Mouse (Mus musculus) MEL (cell line): ENCODE results near the gene Ifna15. TPM values are rescaled to one million over a fixed set of nuclear protein-coding genes. Genes with fewer than 3 reads are reported as not detected.

Experiments used
- DNase-seq: peaks from one replicate; pipeline ENCODE4 v3.0.0; 2011; ENCODE audit warnings: low read depth, low spot score
- H3K27ac ChIP-seq: 2 replicates; pipeline ENCODE4 v1.5.1; 2012; ENCODE audit warnings: low read depth, mild to moderate bottlenecking, control low read depth, low read length, moderate library complexity; ENCODE audit not compliant: control insufficient read depth
- H3K27me3 ChIP-seq, 2 experiments: fragments of 150-350 bp in 1 of 2; sonication (generic) in 1 of 2; 2 replicates each; pipeline ENCODE4 v1.6.1; 2012; ENCODE audit warnings: low read length in 2 of 2, mild to moderate bottlenecking in 2 of 2, improper control_type of control experiment in 1 of 2, moderate library complexity in 1 of 2; ENCODE audit not compliant: insufficient read depth in 2 of 2, control insufficient read depth in 1 of 2
- H3K36me3 ChIP-seq, 2 experiments: 2 replicates each; pipeline ENCODE4 v1.6.1; 2012 to 2014; ENCODE audit warnings: low read length in 2 of 2, improper control_type of control experiment in 1 of 2, inconsistent platforms in 1 of 2, mild to moderate bottlenecking in 1 of 2; ENCODE audit not compliant: insufficient read depth in 2 of 2, control insufficient read depth in 1 of 2
- H3K4me1 ChIP-seq, 2 experiments: fragments of 150-350 bp in 1 of 2; sonication (generic) in 1 of 2; 2 replicates each; pipeline ENCODE4 v1.6.1; 2012; ENCODE audit warnings: low read length in 2 of 2, improper control_type of control experiment in 1 of 2, mild to moderate bottlenecking in 1 of 2; ENCODE audit not compliant: insufficient read depth in 2 of 2, control insufficient read depth in 1 of 2
- H3K4me3 ChIP-seq, 2 experiments: fragments of 150-350 bp in 1 of 2; sonication (generic) in 1 of 2; 2 replicates each; pipeline ENCODE4 v1.5.1; 2012; ENCODE audit warnings: low read depth in 2 of 2, low read length in 2 of 2, mild to moderate bottlenecking in 2 of 2, moderate library complexity in 2 of 2, control low read depth in 1 of 2, improper control_type of control experiment in 1 of 2; ENCODE audit not compliant: control insufficient read depth in 1 of 2, insufficient read depth in 1 of 2
- H3K79me2 ChIP-seq: 2 replicates; pipeline ENCODE4 v1.6.1; 2012; ENCODE audit warnings: mild to moderate bottlenecking, low read length, moderate library complexity; ENCODE audit not compliant: control insufficient read depth, poor library complexity, insufficient read depth
- H3K9ac ChIP-seq: 2 replicates; pipeline ENCODE4 v1.6.1; 2012; ENCODE audit warnings: low read depth, mild to moderate bottlenecking, control low read depth, low read length, moderate library complexity; ENCODE audit not compliant: control insufficient read depth, poor library complexity, severe bottlenecking
- H3K9me3 ChIP-seq: fragments of 150-350 bp; sonication (generic); replicated peaks from 2 replicates; pipeline ENCODE4 v1.6.1; 2012; ENCODE audit warnings: mild to moderate bottlenecking, low read length, improper control_type of control experiment, moderate library complexity; ENCODE audit not compliant: insufficient read depth
- BHLHE40 ChIP-seq: IDR thresholded peaks from 2 replicates; pipeline ENCODE4 v1.6.1; 2012; ENCODE audit warnings: low read depth, mild to moderate bottlenecking, inconsistent platforms, low read length, improper control_type of control experiment, borderline replicate concordance
- CHD1 ChIP-seq: IDR thresholded peaks from 2 replicates; pipeline ENCODE4 v1.6.1; 2012; ENCODE audit warnings: low read depth, mild to moderate bottlenecking, inconsistent platforms, low read length, improper control_type of control experiment
- CHD2 ChIP-seq: IDR thresholded peaks from 2 replicates; pipeline ENCODE4 v1.6.1; 2011; ENCODE audit warnings: low read length, improper control_type of control experiment
- CTCF ChIP-seq, 3 experiments: IDR thresholded peaks in 2 of 3; conservative IDR thresholded peaks in 1 of 3; 2 replicates each; pipeline ENCODE4 v1.5.1; 2011 to 2012; ENCODE audit warnings: low read length in 3 of 3, low read depth in 2 of 3, mild to moderate bottlenecking in 2 of 3, improper control_type of control experiment in 1 of 3, inconsistent platforms in 1 of 3, mixed read lengths in 1 of 3, moderate library complexity in 1 of 3; ENCODE audit not compliant: control insufficient read depth in 1 of 3, insufficient read depth in 1 of 3, poor library complexity in 1 of 3, severe bottlenecking in 1 of 3
- ELF1 ChIP-seq: IDR thresholded peaks from 2 replicates; pipeline ENCODE4 v1.6.1; 2014; ENCODE audit warnings: low read depth, mild to moderate bottlenecking, inconsistent platforms, low read length, improper control_type of control experiment, moderate library complexity
- EP300 ChIP-seq, 2 experiments: IDR thresholded peaks; 2 replicates each; pipeline ENCODE4 v1.6.1; 2011; ENCODE audit warnings: improper control_type of control experiment in 2 of 2, low read length in 2 of 2, low read depth in 1 of 2, mild to moderate bottlenecking in 1 of 2
- GABPA ChIP-seq: IDR thresholded peaks from 2 replicates; pipeline ENCODE4 v1.6.1; 2012; ENCODE audit warnings: low read depth, mild to moderate bottlenecking, inconsistent platforms, low read length, improper control_type of control experiment, moderate library complexity
- GATA1 ChIP-seq: IDR thresholded peaks from 2 replicates; pipeline ENCODE4 v1.6.1; 2011; ENCODE audit warnings: low read depth, low read length, improper control_type of control experiment
- JUND ChIP-seq: IDR thresholded peaks from 2 replicates; pipeline ENCODE4 v1.6.1; 2011; ENCODE audit warnings: low read depth, mild to moderate bottlenecking, improper control_type of control experiment, low read length
- KAT2A ChIP-seq: conservative IDR thresholded peaks from 2 replicates; pipeline ENCODE4 v1.6.1; 2012; ENCODE audit warnings: low read depth, low read length, improper control_type of control experiment, inconsistent platforms
- MAX ChIP-seq: IDR thresholded peaks from 2 replicates; pipeline ENCODE4 v1.6.1; 2011; ENCODE audit warnings: low read length, improper control_type of control experiment
- MAZ ChIP-seq: IDR thresholded peaks from 2 replicates; pipeline ENCODE4 v1.6.1; 2012; ENCODE audit warnings: low read depth, mild to moderate bottlenecking, inconsistent platforms, low read length, improper control_type of control experiment
- MEF2A ChIP-seq: IDR thresholded peaks from 2 replicates; pipeline ENCODE4 v1.6.1; 2014; ENCODE audit warnings: low read depth, mild to moderate bottlenecking, inconsistent platforms, low read length, improper control_type of control experiment; ENCODE audit not compliant: poor library complexity, insufficient replicate concordance, severe bottlenecking; ENCODE audit errors: extremely low read depth
- MXI1 ChIP-seq: IDR thresholded peaks from 2 replicates; pipeline ENCODE4 v1.6.1; 2011; ENCODE audit warnings: mild to moderate bottlenecking, low read depth, low read length, improper control_type of control experiment
- MYB ChIP-seq: IDR thresholded peaks from 2 replicates; pipeline ENCODE4 v1.6.1; 2011; ENCODE audit warnings: mild to moderate bottlenecking, low read depth, low read length, improper control_type of control experiment
- MYC ChIP-seq: IDR thresholded peaks from 2 replicates; pipeline ENCODE4 v1.6.1; 2011; ENCODE audit warnings: low read depth, mild to moderate bottlenecking, low read length, improper control_type of control experiment, moderate library complexity
- NELFE ChIP-seq: IDR thresholded peaks from 2 replicates; pipeline ENCODE4 v1.6.1; 2011; ENCODE audit warnings: low read depth, low read length, improper control_type of control experiment
- POLR2A ChIP-seq, 2 experiments: IDR thresholded peaks; 2 replicates each; pipeline ENCODE4 v1.6.1; 2011 to 2012; ENCODE audit warnings: low read length in 2 of 2, mild to moderate bottlenecking in 2 of 2, control low read depth in 1 of 2, improper control_type of control experiment in 1 of 2, low read depth in 1 of 2, moderate library complexity in 1 of 2; ENCODE audit not compliant: control insufficient read depth in 1 of 2, insufficient read depth in 1 of 2, poor library complexity in 1 of 2
- POLR2AphosphoS2 ChIP-seq: IDR thresholded peaks from 2 replicates; pipeline ENCODE4 v1.6.1; 2011; ENCODE audit warnings: low read length, improper control_type of control experiment
- POLR2AphosphoS5 ChIP-seq: IDR thresholded peaks from 2 replicates; pipeline ENCODE4 v1.6.1; 2012; ENCODE audit warnings: low read depth, borderline replicate concordance, mild to moderate bottlenecking, inconsistent platforms, low read length, moderate library complexity, mixed read lengths
- RAD21 ChIP-seq: IDR thresholded peaks from 2 replicates; pipeline ENCODE4 v1.6.1; 2011; ENCODE audit warnings: mild to moderate bottlenecking, low read depth, low read length, improper control_type of control experiment
- RCOR1 ChIP-seq: IDR thresholded peaks from 2 replicates; pipeline ENCODE4 v1.6.1; 2012; ENCODE audit warnings: low read depth, mild to moderate bottlenecking, inconsistent platforms, low read length, improper control_type of control experiment
- SIN3A ChIP-seq: IDR thresholded peaks from 2 replicates; pipeline ENCODE4 v1.6.1; 2012; ENCODE audit warnings: low read length, improper control_type of control experiment, inconsistent platforms
- TBP ChIP-seq: IDR thresholded peaks from 2 replicates; pipeline ENCODE4 v1.8.0; 2011; ENCODE audit warnings: low read depth, low read length, improper control_type of control experiment
- TCF12 ChIP-seq: IDR thresholded peaks from 2 replicates; pipeline ENCODE4 v1.6.1; 2014; ENCODE audit warnings: low read depth, mild to moderate bottlenecking, inconsistent platforms, low read length, improper control_type of control experiment, moderate library complexity
- UBTF ChIP-seq: IDR thresholded peaks from 2 replicates; pipeline ENCODE4 v1.6.1; 2012; ENCODE audit warnings: low read depth, mild to moderate bottlenecking, inconsistent platforms, low read length, improper control_type of control experiment, moderate library complexity, borderline replicate concordance; ENCODE audit not compliant: insufficient read depth
- USF1 ChIP-seq: IDR thresholded peaks from 2 replicates; pipeline ENCODE4 v1.6.1; 2014; ENCODE audit warnings: low read depth, mild to moderate bottlenecking, inconsistent platforms, low read length, improper control_type of control experiment, moderate library complexity
- USF2 ChIP-seq, 2 experiments: IDR thresholded peaks; 2 replicates each; pipeline ENCODE4 v1.6.1; 2011 to 2012; ENCODE audit warnings: improper control_type of control experiment in 2 of 2, low read length in 2 of 2, borderline replicate concordance in 1 of 2, inconsistent platforms in 1 of 2, low read depth in 1 of 2, mild to moderate bottlenecking in 1 of 2; ENCODE audit not compliant: insufficient read depth in 1 of 2
- ZMIZ1 ChIP-seq: IDR thresholded peaks from 2 replicates; pipeline ENCODE4 v1.6.1; 2012; ENCODE audit warnings: low read depth, mild to moderate bottlenecking, inconsistent platforms, low read length, improper control_type of control experiment, moderate library complexity
- ZNF384 ChIP-seq: IDR thresholded peaks from 2 replicates; pipeline ENCODE4 v1.6.1; 2012; ENCODE audit warnings: low read depth, mild to moderate bottlenecking, inconsistent platforms, low read length, improper control_type of control experiment
- polyA plus RNA-seq, 2 experiments: library from polyadenylated mRNA; stranded (reverse) in 1 of 2; unstranded in 1 of 2; fragments of >175 nt in 1 of 2; fragments of >200 nt in 1 of 2; gene quantifications; 2 replicates each; pipeline versions ENCODE4 v1.2.1 to v1.2.4; 2012; ENCODE audit warnings: low replicate concordance in 2 of 2, low read depth in 1 of 2; ENCODE audit not compliant: insufficient read length in 2 of 2, insufficient read depth in 1 of 2, missing spikeins in 1 of 2
- total RNA-seq: library from RNA; depleted of rRNA; stranded (reverse); fragments of 300-350 nt; gene quantifications from 2 replicates; pipeline ENCODE4 v1.2.3, GENCODE M21; 2012

The Ifna15 gene
- total and polyA plus RNA-seq, 3 experiments: not detected

- Histone ChIP-seq H3K27me3 (peaks cover 0 to 3% of the 10 kb centered on the region in 2 experiments; a peak in 3 of 4 replicates), H3K27ac (peak overlapping the region; percentile 82), H3K9me3 (no peaks in the 10 kb centered on the region), H3K4me3 (peak overlapping the region; percentile 51 to 58), H3K9ac (peak overlapping the region; percentile 53), H3K4me1 (peaks cover 0 to 17% of the 10 kb centered on the region in 2 experiments; a peak in 2 of 4 replicates), H3K36me3 (peaks cover 0 to 13% of the 10 kb centered on the region in 2 experiments; a peak in 2 of 4 replicates), H3K79me2 (no peaks in the 10 kb centered on the region)
- TF ChIP-seq ZNF384 (no peak), TBP (0 out of 2 replicates have a peak, but pooled peaks have one; percentile 21), EP300 (IDR thresholded peaks at IDR 0.05; ENCODE audit: low read depth in 1 of 2, low read length in 2 of 2) (peak in 1 of 2 experiments; percentile 2; a peak in 1 of 4 replicates)
- DNase-seq: peak; percentile 81
Measured at GRCm38 (mm10) chr4:88515711-88516211, 42.3 kb downstream of the Ifna15 start.

DNA sequence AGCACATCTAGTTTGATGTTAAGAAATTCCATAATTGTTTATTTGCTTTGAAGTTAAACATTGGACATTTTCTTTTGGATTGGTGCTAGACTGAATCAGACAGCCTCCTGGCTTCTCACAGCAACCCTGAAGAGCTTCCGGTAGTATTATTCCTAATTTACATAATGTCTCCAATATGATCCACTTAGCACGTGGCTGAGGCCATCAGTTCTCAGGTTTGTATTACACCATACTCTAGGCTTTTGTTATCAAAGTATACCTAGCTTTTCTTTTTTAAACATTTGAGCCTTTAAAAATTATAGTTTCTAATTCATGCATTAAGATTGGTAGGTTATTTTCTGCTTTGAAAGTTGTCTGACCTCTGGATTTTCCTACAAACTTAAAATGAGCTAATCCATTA, 42.8 kb downstream of the Ifna15 start:
- Histone ChIP-seq H3K9me3 (no peaks in the 10 kb centered on the region), H3K36me3 (peaks cover 0 to 13% of the 10 kb centered on the region in 2 experiments; a peak in 2 of 4 replicates), H3K9ac (peak overlapping the region; percentile 53), H3K27me3 (peaks cover 0 to 3% of the 10 kb centered on the region in 2 experiments; a peak in 3 of 4 replicates), H3K4me1 (peaks cover 0 to 17% of the 10 kb centered on the region in 2 experiments; a peak in 2 of 4 replicates), H3K79me2 (no peaks in the 10 kb centered on the region), H3K27ac (peak overlapping the region; percentile 82)
- DNase-seq: peak; percentile 68
- TF ChIP-seq CTCF (IDR thresholded peaks at IDR 0.05 in 2 of 3, conservative IDR thresholded peaks at IDR 0.05 in 1 of 3; ENCODE audit: control insufficient read depth in 1 of 3, insufficient read depth in 1 of 3, low read depth in 2 of 3, low read length in 3 of 3, poor library complexity in 1 of 3, severe bottlenecking in 1 of 3) (no peak), MYB (no peak), POLR2A (IDR thresholded peaks at IDR 0.05; ENCODE audit: control insufficient read depth in 1 of 2, insufficient read depth in 1 of 2, low read depth in 1 of 2, low read length in 2 of 2, poor library complexity in 1 of 2) (no peak), RCOR1 (no peak), BHLHE40 (peak; percentile 56; the same call in 1 of the 2 replicates), USF2 (IDR thresholded peaks at IDR 0.05; ENCODE audit: borderline replicate concordance in 1 of 2, insufficient read depth in 1 of 2, low read depth in 1 of 2, low read length in 2 of 2) (no peak), ELF1 (0 out of 2 replicates have a peak, but pooled peaks have one; percentile 21), MEF2A (no peak), KAT2A (no peak), MAZ (no peak), ZNF384 (no peak), MXI1 (peak; percentile 78), RAD21 (no peak), GATA1 (no peak), GABPA (no peak), POLR2AphosphoS5 (no peak), NELFE (no peak; the same call in 1 of the 2 replicates), SIN3A (peak; percentile 52), TCF12 (no peak), CHD1 (no peak), ZMIZ1 (no peak), JUND (no peak), MYC (peak; percentile 95), POLR2AphosphoS2 (no peak), CHD2 (no peak), MAX (peak; percentile 91), TBP (no peak), USF1 (no peak), UBTF (no peak)
- TF ChIP-seq, all 39 proteins: peak for 6
- peak overlapping the region; percentile 51 to 58 for H3K4me3 ChIP-seq
